Mouse (Mus musculus): ENCODE measurements around the gene Zcchc10.
A peak's percentile ranks its signal among the peaks of the same experiment; 100 is the strongest.
"Not testable (repeated sequence)": the region's sequence is repeated elsewhere in the genome, so short reads cannot be mapped to it uniquely, and the experiment has no call there.

The Zcchc10 gene

GRCm38 (mm10) chr11:53324512-53324968 lies at the start of gene Zcchc10:
Gene Zcchc10 (plus strand): TSS chr11:53324679.
- DNase-seq = peak; percentile 92

GRCm38 (mm10) chr11:53275358-53275757 lies 49.1 kb upstream of the Zcchc10 start:
- DNase-seq = no peak

- DNase-seq = no peak
Measured at GRCm38 (mm10) chr11:53278411-53278810, 46.1 kb upstream of the Zcchc10 start.

- DNase-seq = no peak
Measured at GRCm38 (mm10) chr11:53285885-53286284, 38.6 kb upstream of the Zcchc10 start.

- not testable (repeated sequence) for DNase-seq
Measured at GRCm38 (mm10) chr11:53290187-53290586, 34.3 kb upstream of the Zcchc10 start.

GRCm38 (mm10) chr11:53290871-53291270 lies 33.6 kb upstream of the Zcchc10 start:
- no peak for DNase-seq

GRCm38 (mm10) chr11:53294441-53294840 lies 30.0 kb upstream of the Zcchc10 start:
- DNase-seq = no peak

- no peak for DNase-seq
Measured at GRCm38 (mm10) chr11:53296880-53297279, 27.6 kb upstream of the Zcchc10 start.

GRCm38 (mm10) chr11:53297947-53298860 lies 26.3 kb upstream of the Zcchc10 start:
- no peak for DNase-seq

GRCm38 (mm10) chr11:53299551-53300329 lies 24.7 kb upstream of the Zcchc10 start:
- DNase-seq = peak; percentile 83

- peak; percentile 99 for DNase-seq
Measured at GRCm38 (mm10) chr11:53300330-53301166, 23.9 kb upstream of the Zcchc10 start, which contains the start of gene Hspa4. Gene Hspa4 (minus strand): TSS chr11:53300457.

GRCm38 (mm10) chr11:53301167-53301515 lies 23.3 kb upstream of the Zcchc10 start:
- no peak for DNase-seq

GRCm38 (mm10) chr11:53304044-53304840 lies 20.2 kb upstream of the Zcchc10 start:
- DNase-seq = no peak

- DNase-seq = no peak
Measured at GRCm38 (mm10) chr11:53306965-53307364, 17.5 kb upstream of the Zcchc10 start.

- DNase-seq = peak; percentile 28
Measured at GRCm38 (mm10) chr11:53307558-53308065, 16.9 kb upstream of the Zcchc10 start.

GRCm38 (mm10) chr11:53308251-53308864 lies 16.1 kb upstream of the Zcchc10 start:
- no peak for DNase-seq

- peak; percentile 53 for DNase-seq
Measured at GRCm38 (mm10) chr11:53308884-53309310, 15.6 kb upstream of the Zcchc10 start.

- no peak for DNase-seq
Measured at GRCm38 (mm10) chr11:53311385-53311784, 13.1 kb upstream of the Zcchc10 start.

- DNase-seq = not testable (repeated sequence)
Measured at GRCm38 (mm10) chr11:53312823-53313222, 11.7 kb upstream of the Zcchc10 start.

GRCm38 (mm10) chr11:53314770-53315173 lies 9.7 kb upstream of the Zcchc10 start:
- no peak for DNase-seq

- DNase-seq = no peak
Measured at GRCm38 (mm10) chr11:53316996-53317395, 7.5 kb upstream of the Zcchc10 start.

Data from kidney, adult 18-20 months (tissue).